Mouse (Mus musculus) embryonic facial prominence, embryonic 15.5 days (tissue): Measurements from ENCODE around the gene Arl5c. TPM values are rescaled to one million over a fixed set of nuclear protein-coding genes. Genes with fewer than 3 reads are reported as not detected.

Experiments
- ATAC-seq: fragments of 200-750 bp; cut with Nextera tagmentation; 2 replicates; pipeline ENCODE4 v1.8.0; 2017; ENCODE audit warnings: low read depth, moderate TSS enrichment; ENCODE audit not compliant: insufficient number of reproducible peaks, low FRiP score, low TSS enrichment
- H3K27ac ChIP-seq: fragments of 300-500 bp; sonication (generic); replicated peaks from 2 replicates; pipeline ENCODE4 v1.5.1; 2015; ENCODE audit warnings: mild to moderate bottlenecking, inconsistent platforms
- H3K27me3 ChIP-seq: fragments of 300-500 bp; sonication (generic); 2 replicates; pipeline ENCODE4 v1.6.1; 2015; ENCODE audit warnings: inconsistent platforms
- H3K36me3 ChIP-seq: fragments of 300-500 bp; sonication (generic); 2 replicates; pipeline ENCODE4 v1.6.1; 2015; ENCODE audit warnings: mild to moderate bottlenecking, inconsistent platforms
- H3K4me1 ChIP-seq: fragments of 300-500 bp; sonication (generic); 2 replicates; pipeline ENCODE4 v1.6.1; 2015; ENCODE audit warnings: inconsistent platforms
- H3K4me2 ChIP-seq: fragments of 300-500 bp; sonication (generic); replicated peaks from 2 replicates; pipeline ENCODE4 v1.6.1; 2015; ENCODE audit warnings: mild to moderate bottlenecking, inconsistent platforms
- H3K4me3 ChIP-seq: fragments of 300-500 bp; sonication (generic); replicated peaks from 2 replicates; pipeline ENCODE4 v1.5.1; 2015; ENCODE audit warnings: mild to moderate bottlenecking, inconsistent platforms
- H3K9ac ChIP-seq: fragments of 300-500 bp; sonication (generic); 2 replicates; pipeline ENCODE4 v1.6.1; 2015; ENCODE audit warnings: inconsistent platforms
- H3K9me3 ChIP-seq: fragments of 300-500 bp; sonication (generic); replicated peaks from 2 replicates; pipeline ENCODE4 v1.6.1; 2016; ENCODE audit warnings: inconsistent platforms
- WGBS: fragments of 180-500 bp; shearing (Covaris S2); methylation state at CpG from one replicate; pipeline ENCODE4 v1.1.7; 2015; 5-methylcytosine and 5-hydroxymethylcytosine counted together
- polyA plus RNA-seq: library from polyadenylated mRNA; unstranded; fragments of >200 nt; fragmentation: Nextera tagmentation; extraction: Ambion mirVana; gene quantifications from 2 replicates; pipeline ENCODE4 v1.2.1, GENCODE M21; 2015

Arl5c gene
- polyA plus RNA-seq, 1 experiment from 2014 or later = 14.7 TPM

GRCm38 (mm10) chr11:97979824-97980495, 16.0 kb downstream of the Arl5c start:
- WGBS = 55% methylated on average over 10 of the region's 10 CpGs
- Histone ChIP-seq H3K36me3 (no peaks in the 10 kb centered on the region), H3K4me2 (no peak overlapping the region), H3K4me3 (no peak overlapping the region), H3K4me1 (peaks cover 12% of the 10 kb centered on the region), H3K27me3 (peaks cover 12% of the 10 kb centered on the region), H3K9ac (no peak overlapping the region), H3K27ac (no peak overlapping the region), H3K9me3 (no peaks in the 10 kb centered on the region)
- no peak for ATAC-seq

GRCm38 (mm10) chr11:97978392-97978791, 17.6 kb downstream of the Arl5c start:
- H3K27me3 ChIP-seq = no peaks in the 10 kb centered on the region; the same call in 1 of the 2 replicates
- H3K4me2 ChIP-seq = no peak overlapping the region
- no peak overlapping the region for H3K4me3 ChIP-seq
- H3K4me1 ChIP-seq = peaks cover 12% of the 10 kb centered on the region
- WGBS = 87% methylated on average over 13 of the region's 13 CpGs
- no peaks in the 10 kb centered on the region for H3K9me3 ChIP-seq
- H3K27ac ChIP-seq = no peak overlapping the region
- no peaks in the 10 kb centered on the region for H3K36me3 ChIP-seq
- H3K9ac ChIP-seq = no peak overlapping the region
- no peak for ATAC-seq

- no peak for ATAC-seq
- Histone ChIP-seq H3K27me3 (no peaks in the 10 kb centered on the region; the same call in 1 of the 2 replicates), H3K27ac (no peak overlapping the region), H3K9me3 (no peaks in the 10 kb centered on the region), H3K4me1 (peaks cover 12% of the 10 kb centered on the region), H3K36me3 (no peaks in the 10 kb centered on the region), H3K9ac (no peak overlapping the region), H3K4me3 (no peak overlapping the region), H3K4me2 (no peak overlapping the region)
- 75% methylated on average over 5 of the region's 5 CpGs for WGBS
These were observed 18.2 kb downstream of the Arl5c start for GRCm38 (mm10) chr11:97977797-97978196.

- Histone ChIP-seq H3K27me3 (no peaks in the 10 kb centered on the region; the same call in 1 of the 2 replicates), H3K4me3 (no peak overlapping the region), H3K36me3 (no peaks in the 10 kb centered on the region), H3K4me2 (no peak overlapping the region), H3K4me1 (peaks cover 7% of the 10 kb centered on the region), H3K9me3 (no peaks in the 10 kb centered on the region), H3K27ac (no peak overlapping the region), H3K9ac (no peak overlapping the region)
- no peak for ATAC-seq
- WGBS = 73% methylated on average over 5 of the region's 5 CpGs
These were observed 21.2 kb downstream of the Arl5c start for GRCm38 (mm10) chr11:97974746-97975145.

GRCm38 (mm10) chr11:97974141-97974540, 21.8 kb downstream of the Arl5c start:
- Histone ChIP-seq H3K4me3 (no peak overlapping the region), H3K9me3 (no peaks in the 10 kb centered on the region), H3K4me1 (peaks cover 7% of the 10 kb centered on the region), H3K27me3 (no peaks in the 10 kb centered on the region; the same call in 1 of the 2 replicates), H3K27ac (no peak overlapping the region), H3K9ac (no peak overlapping the region), H3K36me3 (no peaks in the 10 kb centered on the region), H3K4me2 (no peak overlapping the region)
- WGBS = 84% methylated on average over 5 of the region's 5 CpGs
- ATAC-seq = no peak

- Histone ChIP-seq H3K4me3 (no peak overlapping the region), H3K27ac (no peak overlapping the region), H3K9ac (no peak overlapping the region), H3K4me2 (no peak overlapping the region), H3K36me3 (no peaks in the 10 kb centered on the region), H3K9me3 (no peaks in the 10 kb centered on the region), H3K4me1 (peaks cover 7% of the 10 kb centered on the region), H3K27me3 (no peaks in the 10 kb centered on the region)
- 75% methylated on average over 2 of the region's 2 CpGs for WGBS
- ATAC-seq = no peak
These were observed 23.5 kb downstream of the Arl5c start for GRCm38 (mm10) chr11:97972434-97972833.

GRCm38 (mm10) chr11:97971232-97971631, 24.7 kb downstream of the Arl5c start:
- Histone ChIP-seq H3K4me2 (no peak overlapping the region), H3K4me1 (peaks cover 7% of the 10 kb centered on the region), H3K9ac (no peak overlapping the region), H3K36me3 (no peaks in the 10 kb centered on the region), H3K9me3 (no peaks in the 10 kb centered on the region), H3K27ac (no peak overlapping the region), H3K4me3 (no peak overlapping the region), H3K27me3 (no peaks in the 10 kb centered on the region)
- 15% methylated on average over 7 of the region's 7 CpGs for WGBS
- peak; percentile 69; the same call in 1 of the 2 replicates for ATAC-seq

- H3K4me2 ChIP-seq = no peak overlapping the region
- no peak for ATAC-seq
- 79% methylated on average over 7 of the region's 7 CpGs for WGBS
- peaks cover 7% of the 10 kb centered on the region for H3K4me1 ChIP-seq
- H3K9me3 ChIP-seq = no peaks in the 10 kb centered on the region
- no peaks in the 10 kb centered on the region for H3K36me3 ChIP-seq
- no peak overlapping the region for H3K27ac ChIP-seq
- H3K27me3 ChIP-seq = no peaks in the 10 kb centered on the region
- H3K9ac ChIP-seq = no peak overlapping the region
- no peak overlapping the region for H3K4me3 ChIP-seq
These were observed 25.2 kb downstream of the Arl5c start for GRCm38 (mm10) chr11:97970771-97971170.

GRCm38 (mm10) chr11:97968385-97968784, 27.6 kb downstream of the Arl5c start:
- 81% methylated on average over 5 of the region's 5 CpGs for WGBS
- H3K36me3 ChIP-seq = no peaks in the 10 kb centered on the region
- H3K4me2 ChIP-seq = no peak overlapping the region
- ATAC-seq = no peak
- no peaks in the 10 kb centered on the region for H3K27me3 ChIP-seq
- H3K27ac ChIP-seq = no peak overlapping the region
- H3K4me1 ChIP-seq = peaks cover 7% of the 10 kb centered on the region
- no peak overlapping the region for H3K4me3 ChIP-seq
- H3K9me3 ChIP-seq = no peaks in the 10 kb centered on the region
- no peak overlapping the region for H3K9ac ChIP-seq

GRCm38 (mm10) chr11:97967114-97967513, 28.9 kb downstream of the Arl5c start:
- Histone ChIP-seq H3K4me3 (no peak overlapping the region), H3K36me3 (no peaks in the 10 kb centered on the region), H3K9ac (no peak overlapping the region), H3K4me2 (no peak overlapping the region), H3K9me3 (no peaks in the 10 kb centered on the region), H3K27ac (0 out of 2 replicates have a peak overlapping the region, but pooled peaks have one; percentile 40), H3K4me1 (peaks cover 7% of the 10 kb centered on the region), H3K27me3 (no peaks in the 10 kb centered on the region)
- WGBS = 37% methylated on average over 2 of the region's 2 CpGs
- ATAC-seq = no peak

- WGBS = 78% methylated on average over 1 of the region's 1 CpGs
- ATAC-seq = no peak
- H3K27ac ChIP-seq = no peak overlapping the region
These were observed 35.1 kb downstream of the Arl5c start for GRCm38 (mm10) chr11:97960907-97961306.

GRCm38 (mm10) chr11:97959300-97959680, 36.7 kb downstream of the Arl5c start:
- no peaks in the 10 kb centered on the region for H3K9me3 ChIP-seq
- no peak for ATAC-seq
- H3K4me2 ChIP-seq = no peak overlapping the region
- H3K9ac ChIP-seq = no peak overlapping the region
- WGBS = 44% methylated on average over 5 of the region's 5 CpGs
- no peak overlapping the region for H3K4me3 ChIP-seq
- H3K27ac ChIP-seq = no peak overlapping the region
- no peaks in the 10 kb centered on the region for H3K36me3 ChIP-seq
- H3K27me3 ChIP-seq = no peaks in the 10 kb centered on the region
- peaks cover 4% of the 10 kb centered on the region; the same call in 1 of the 2 replicates for H3K4me1 ChIP-seq

More at GRCm38 (mm10) chr11:97960907-97961306, 35.1 kb downstream of the Arl5c start:
- no peaks in the 10 kb centered on the region for H3K27me3 ChIP-seq
- no peaks in the 10 kb centered on the region for H3K9me3 ChIP-seq
- H3K36me3 ChIP-seq = no peaks in the 10 kb centered on the region
- H3K4me3 ChIP-seq = no peak overlapping the region
- peaks cover 4% of the 10 kb centered on the region; the same call in 1 of the 2 replicates for H3K4me1 ChIP-seq
- H3K9ac ChIP-seq = no peak overlapping the region
- no peak overlapping the region for H3K4me2 ChIP-seq
